Mouse (Mus musculus) common myeloid progenitor, adult 5-6 weeks (primary cell): ENCODE results near the gene Il6ra. TPM values are rescaled to one million over a fixed set of nuclear protein-coding genes. Genes with fewer than 3 reads are reported as not detected.

Experiments
- ATAC-seq: replicated peaks from 2 replicates; pipeline ENCODE4 v1.8.0; 2016; ENCODE audit warnings: low read depth, mild to moderate bottlenecking, moderate TSS enrichment, inconsistent platforms; ENCODE audit not compliant: poor library complexity, severe bottlenecking
- total RNA-seq: library from RNA; stranded (forward); fragments of 200-1000, 187-1606 nt; gene quantifications from 2 replicates; pipeline ENCODE4 v1.2.3, GENCODE M21; 2017

Il6ra gene
- 10.4 and 11.6 TPM in 2 replicates for total RNA-seq

DNA sequence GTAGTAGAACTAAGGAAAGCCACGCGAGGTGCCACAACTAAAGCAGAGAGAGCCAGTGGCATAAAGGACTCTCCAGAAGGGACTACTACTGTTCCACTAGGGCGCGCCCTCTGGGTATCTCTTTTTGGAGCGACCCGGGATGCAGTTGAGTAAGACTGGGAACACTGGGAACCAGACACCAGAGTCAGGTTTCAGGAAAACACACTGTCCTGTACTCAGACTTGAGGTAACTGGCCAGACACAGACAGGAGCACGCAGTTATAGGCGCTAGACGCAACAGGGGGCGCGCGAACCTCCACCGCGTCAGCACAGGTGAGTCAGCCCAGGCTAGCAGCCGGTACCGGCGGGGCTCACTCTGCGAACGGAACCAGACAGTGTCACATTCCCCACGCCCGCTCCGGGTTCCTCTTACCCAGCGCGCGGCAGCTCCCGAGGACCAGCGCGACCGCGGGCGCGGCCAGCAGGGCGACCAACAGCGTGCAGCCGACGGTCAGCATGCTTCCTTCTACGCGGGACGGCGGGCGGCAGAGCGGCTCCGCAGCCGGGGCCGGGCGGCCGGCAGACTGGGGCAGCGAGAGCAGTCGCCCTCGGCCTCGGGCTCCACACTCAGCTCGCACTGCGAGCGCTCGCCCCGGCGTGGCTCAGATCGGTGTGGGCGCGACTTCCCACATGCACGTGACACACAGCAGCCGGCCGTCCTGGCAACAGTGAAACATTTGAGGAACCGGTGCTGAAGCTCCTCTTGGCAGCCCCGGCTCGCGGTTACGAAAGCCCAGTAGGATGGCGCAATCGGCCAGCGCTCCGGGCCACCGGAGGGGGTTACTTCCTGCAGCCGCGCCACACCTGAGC lies at the start of gene Il6ra:
Gene Il6ra, minus strand, starts transcription at position 654 of the 849 bp plus-strand sequence.
- peak; percentile 73 for ATAC-seq

DNA sequence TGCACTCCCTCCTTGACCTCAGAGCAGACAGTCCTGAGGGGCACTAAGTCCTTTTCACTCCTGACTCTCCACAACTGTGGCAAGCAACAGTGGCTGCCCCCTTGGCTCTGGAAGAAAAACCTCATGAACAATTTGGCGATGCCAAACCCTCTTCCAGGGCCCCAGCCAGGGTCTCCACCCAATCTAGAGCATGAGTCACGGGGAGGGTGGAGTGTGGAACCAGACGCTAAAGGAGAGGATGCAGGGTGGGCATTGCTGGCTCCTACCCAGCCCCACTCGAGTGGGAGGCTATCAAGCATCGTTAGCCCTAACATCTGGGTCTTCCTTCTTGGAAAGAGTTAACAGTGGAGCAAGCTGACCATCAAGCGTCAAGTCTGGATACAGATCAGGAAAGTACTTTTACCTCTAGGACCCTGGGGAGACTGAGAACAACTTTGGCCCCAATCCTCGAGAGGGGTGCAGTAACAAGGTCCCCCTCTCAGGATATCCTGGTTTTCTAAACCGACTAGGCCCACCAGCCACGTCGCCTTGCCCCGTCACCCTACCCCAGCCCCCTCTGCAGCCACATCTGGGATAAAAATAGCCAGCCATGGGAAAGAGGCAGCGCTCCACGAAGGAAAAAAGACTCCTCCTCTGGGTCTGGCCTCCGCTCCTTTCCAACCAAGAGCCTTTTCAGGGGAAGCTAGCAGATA lies 49.2 kb upstream of the Il6ra start:
- ATAC-seq = no peak

DNA sequence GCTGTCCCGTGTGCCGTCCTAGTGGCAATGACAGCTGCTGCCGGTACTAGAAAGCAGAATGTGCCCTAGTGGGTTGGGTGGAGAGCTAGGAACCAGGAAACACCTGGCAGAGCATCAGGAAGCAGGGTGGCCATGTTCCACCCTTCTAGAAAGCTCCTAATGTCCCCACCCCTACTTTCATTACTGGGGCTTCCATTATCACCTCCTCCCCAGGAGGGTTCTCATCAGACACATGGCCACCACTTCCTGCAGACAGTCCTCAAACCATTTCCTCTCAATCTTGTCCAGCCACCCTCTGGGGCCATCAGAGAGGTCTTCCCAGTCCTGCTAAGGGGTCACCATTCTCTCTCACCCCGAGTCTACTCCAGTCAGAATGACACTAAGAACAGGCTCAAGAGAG lies 48.4 kb upstream of the Il6ra start:
- ATAC-seq = peak; percentile 40

DNA sequence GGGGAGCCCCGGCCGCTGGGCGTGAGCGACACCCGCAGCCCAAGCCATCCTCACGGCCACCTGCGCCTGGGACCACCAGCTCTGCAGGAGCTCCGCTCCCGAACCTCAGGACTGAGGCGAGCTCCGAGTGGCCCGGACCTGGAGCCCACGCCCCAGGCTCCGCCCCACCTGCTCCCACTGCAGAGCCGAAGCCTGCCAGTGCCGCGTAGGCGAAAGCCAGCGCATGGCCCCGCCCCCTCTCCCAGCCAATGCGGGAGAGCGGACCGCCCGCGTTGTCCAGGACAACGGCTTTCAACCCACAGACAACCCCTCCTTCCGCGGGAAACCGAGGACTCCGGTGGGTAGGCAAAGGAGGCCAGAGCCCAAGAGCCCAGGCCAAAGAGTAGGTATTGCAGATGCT lies 47.5 kb upstream of the Il6ra start:
- peak; percentile 73 for ATAC-seq

DNA sequence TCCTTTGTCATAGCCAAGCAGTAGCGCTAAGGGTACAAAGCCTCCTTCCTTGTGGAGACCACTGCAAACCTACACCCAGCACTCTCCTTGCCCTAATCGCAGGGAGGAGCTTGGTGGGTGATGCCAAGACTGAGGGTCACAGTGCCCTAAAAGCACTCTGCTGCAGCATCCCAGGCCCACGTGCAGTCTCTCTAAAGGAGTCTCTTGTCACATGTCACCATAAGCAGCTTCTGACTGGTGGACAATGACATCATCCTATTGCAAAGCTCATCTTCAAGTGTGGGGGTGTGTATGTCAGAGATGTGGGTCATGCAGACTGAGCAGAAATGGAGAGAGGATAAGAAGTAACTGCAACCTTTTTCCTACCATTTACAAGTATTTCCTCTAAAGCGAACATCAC lies 46.4 kb upstream of the Il6ra start:
- no peak for ATAC-seq

DNA sequence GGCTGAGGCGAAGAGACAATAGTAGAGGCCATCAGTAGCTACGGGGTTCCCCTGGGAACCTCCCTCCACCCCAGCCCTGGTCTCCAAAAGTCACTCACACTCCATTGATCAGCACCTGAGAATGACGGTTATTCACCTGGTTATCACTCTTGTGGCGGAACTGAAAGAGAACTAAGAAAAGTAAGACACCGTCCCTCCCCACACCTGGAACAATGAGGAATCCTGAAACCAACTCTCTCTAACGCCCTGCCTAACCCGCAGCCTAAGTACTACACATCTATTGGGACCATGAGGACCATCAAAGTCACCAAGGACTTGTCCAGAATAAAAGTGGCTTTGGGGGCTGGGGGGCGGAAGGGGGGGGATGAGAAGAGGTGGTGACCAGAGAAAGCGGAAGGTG lies 44.9 kb upstream of the Il6ra start:
- ATAC-seq = no peak

DNA sequence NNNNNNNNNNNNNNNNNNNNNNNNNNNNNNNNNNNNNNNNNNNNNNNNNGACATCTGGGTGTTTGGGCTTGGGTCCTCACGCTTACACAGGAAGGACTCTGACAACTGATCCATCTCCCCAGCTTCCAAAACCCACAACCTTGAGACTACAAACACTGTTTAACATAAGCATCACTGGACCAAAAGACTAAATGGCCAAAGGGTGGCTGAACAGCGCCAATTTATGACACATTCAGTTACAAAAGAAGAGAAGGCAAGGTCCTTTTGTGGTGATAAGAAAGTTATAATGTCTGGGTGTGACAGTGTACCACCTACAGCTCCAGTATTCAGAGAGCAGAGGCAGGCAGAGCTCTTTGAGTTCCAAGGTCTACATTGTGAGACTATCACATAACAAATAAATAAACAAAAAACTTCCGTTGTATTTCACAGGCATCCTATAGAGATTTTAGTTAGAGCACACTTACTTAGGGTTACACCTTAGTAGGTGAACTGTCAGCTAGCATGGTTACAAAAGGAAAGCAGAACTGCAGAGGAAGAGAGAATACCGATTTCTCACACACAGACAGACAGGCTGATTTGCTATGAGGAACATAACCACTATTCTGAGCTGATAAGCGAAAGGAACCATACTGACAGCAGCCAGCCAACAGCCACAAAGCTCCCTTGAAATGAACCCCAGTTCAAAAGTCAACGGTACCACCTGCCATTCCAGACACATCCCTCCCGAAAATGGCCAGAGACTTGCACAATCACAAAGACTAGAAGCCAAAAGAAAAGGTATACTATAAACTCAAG lies 43.4 kb upstream of the Il6ra start:
- no peak for ATAC-seq

DNA sequence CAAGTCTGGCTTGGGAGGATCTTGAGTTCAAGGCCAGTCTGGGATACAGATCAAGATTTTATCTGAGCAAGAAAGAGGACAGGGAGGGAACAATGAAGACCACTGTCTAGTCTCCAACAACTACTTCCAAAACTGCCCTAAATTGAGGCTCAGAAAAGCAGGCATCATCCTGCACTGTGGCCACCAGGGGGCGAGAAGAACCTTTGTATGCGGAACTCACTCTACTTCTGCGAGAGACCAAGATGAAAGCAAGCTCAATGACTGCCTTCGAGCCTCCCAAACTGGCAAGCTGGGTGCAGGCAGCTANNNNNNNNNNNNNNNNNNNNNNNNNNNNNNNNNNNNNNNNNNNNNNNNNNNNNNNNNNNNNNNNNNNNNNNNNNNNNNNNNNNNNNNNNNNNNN lies 40.4 kb upstream of the Il6ra start:
- ATAC-seq = peak; percentile 88

DNA sequence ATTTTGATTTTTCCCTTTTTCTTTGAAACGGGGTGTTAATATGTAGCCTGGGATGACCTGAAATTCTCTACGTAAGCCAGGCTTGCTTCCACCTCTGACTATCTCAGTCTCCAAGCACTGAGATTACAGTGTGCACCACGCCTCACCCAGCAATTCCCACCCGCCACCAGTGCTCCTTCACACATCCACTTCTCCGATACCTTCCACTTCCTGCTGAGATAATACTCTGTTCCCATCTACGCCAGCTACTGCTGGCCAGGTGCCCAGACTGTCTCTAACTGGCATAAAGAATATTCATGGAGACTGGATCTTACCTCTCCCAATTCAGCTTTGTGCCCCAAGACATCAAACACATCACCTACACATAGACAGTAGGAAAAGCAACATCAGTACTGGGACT lies 35.7 kb upstream of the Il6ra start:
- ATAC-seq = no peak

DNA sequence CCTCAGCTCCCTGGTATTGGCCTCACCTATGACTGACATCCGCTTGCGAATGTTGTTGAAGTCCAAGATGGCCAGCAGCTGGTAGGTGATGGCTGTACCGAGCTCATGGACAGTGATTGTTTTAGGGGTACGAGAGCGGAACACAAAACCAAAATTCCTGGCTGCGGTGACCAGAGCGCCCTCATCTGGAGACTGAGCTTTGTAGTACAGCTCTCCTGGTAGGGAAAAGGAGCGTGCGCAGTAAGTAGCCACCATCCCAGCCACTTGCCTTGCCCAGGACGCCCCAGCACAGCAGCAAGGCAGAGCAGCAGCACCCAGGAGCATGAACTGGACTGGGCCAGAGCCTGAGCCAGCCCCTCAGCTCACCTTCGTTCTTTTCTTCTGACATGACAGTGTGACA lies 35.0 kb upstream of the Il6ra start:
- no peak for ATAC-seq

DNA sequence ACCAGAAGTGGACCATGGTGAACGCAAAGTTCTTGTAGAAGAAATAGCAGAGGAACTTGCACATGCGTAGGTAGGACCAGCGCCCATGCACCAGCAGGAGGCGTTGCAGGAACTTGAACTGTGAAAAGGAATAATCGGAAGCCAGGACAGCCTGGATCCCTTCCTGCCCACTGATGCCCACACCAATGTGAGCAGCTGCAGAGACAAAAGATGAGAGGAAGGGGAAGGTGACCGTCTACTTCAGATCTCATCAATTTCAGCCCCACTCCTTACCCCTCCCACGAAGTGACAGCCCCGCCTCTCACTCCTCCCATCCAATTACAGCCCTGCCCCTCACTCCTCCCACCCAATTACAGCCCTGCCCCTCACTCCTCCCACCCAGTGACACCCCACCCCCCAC lies 32.0 kb upstream of the Il6ra start:
- no peak for ATAC-seq

DNA sequence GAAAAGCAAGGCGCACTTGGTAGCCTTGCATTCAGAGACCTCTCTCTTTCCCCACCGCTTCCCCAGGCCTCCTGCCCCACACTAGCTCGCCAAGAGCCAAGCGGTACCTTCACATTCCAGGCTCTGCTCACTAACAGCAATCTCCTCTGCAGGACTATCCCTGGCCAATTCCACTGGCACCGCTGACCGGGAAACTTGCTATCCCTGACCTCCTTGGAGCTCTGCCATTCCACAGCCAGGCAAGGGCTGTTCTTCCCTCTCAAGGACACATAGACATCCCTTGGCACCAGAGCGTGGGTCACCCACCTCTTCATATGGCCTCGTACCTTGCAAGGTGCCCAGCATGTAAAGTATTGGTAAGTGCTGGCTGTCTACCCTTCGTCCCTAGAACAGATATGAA lies 29.9 kb upstream of the Il6ra start:
- ATAC-seq = no peak

DNA sequence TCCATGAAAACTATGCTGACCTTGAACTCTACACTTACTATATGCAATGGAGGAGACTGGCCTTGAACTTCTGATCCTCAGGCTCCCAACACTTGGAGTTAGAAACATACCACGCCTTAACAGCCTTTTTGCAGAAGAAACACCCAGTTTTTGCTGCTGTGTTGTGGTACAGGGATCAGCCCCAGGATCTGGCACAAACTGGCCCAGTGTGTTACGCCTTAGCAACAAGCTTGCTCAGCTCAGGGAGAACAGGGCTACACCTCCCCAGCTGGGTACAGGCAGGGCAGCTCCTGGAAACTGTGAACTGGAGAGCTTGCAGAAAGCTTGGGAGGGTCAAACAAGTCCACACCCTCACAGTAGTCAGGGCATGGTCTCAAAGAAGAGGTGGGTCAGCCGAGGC lies 23.5 kb upstream of the Il6ra start:
- ATAC-seq = no peak

DNA sequence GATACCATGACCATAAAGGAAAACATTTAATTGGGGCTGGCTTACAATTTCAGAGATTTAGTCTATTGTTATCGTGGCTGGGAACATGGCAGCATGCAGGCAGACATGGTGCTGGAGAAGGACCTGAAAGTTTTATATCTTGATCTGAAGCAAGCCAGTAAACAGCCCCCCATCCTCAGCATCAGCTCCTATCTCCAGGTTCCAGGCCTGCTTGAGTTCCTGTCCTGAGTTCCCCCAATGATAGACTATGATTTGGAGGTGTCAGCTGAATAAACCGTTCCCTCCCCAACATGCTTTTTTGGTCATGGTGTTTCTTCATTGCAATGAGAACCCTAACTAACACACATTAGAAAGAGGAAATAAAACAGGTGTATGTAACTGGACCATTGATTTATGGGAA lies 19.9 kb upstream of the Il6ra start:
- no peak for ATAC-seq

DNA sequence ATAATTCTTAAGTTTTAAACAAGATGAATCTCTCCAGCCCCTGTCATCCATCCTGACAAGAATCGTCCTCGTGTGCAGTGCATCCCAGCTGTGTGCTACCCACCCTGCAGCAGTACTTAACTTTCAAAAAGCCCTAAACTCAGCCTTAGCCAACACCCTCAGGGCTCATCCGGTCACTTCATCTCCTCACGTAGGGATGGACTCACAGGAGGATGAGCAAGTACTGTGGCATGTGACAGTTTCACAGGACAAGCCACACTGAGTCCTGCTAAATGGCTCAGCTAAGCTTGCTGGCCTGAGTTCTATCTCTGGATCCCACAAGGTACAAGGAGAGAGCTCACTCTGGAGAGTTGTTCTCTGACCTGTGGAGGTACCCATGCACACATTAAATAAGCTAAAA lies 16.0 kb upstream of the Il6ra start:
- no peak for ATAC-seq

DNA sequence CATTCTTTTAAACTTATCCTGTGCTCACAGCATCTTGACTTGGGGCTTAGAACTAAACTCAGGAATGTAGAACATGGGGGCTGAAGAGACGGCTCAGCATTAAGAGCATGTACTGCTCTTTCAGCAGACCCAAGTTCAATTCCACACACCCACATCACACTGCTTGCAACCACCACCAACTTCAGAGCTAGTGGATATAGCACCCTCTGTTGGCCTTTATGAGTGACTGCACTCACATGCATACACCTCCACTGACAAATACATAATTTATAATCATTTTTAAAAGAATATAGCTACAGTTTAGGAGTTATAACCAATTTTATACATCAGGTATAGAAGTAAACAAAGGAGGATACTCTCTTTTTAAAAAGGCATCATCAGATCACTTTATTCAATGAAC lies 13.4 kb upstream of the Il6ra start:
- ATAC-seq = no peak

DNA sequence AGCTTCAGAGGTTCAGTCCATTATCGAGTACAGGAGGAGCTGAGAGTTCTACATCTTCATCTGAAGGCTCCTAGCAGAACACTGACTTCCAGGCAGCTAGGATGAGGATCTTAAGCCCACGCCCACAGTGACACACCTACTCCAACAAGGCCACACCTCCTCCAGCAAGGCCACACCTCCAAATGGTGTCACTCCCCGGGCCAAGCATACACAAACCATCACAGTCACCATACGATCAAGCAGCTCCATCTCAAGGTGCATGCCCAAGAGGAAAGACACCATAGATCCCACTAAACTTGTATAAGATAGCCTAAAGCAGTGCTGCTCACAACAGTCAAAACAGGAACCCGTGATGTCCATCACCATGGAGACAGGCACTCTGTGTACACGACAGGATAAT lies 7.7 kb upstream of the Il6ra start:
- no peak for ATAC-seq

DNA sequence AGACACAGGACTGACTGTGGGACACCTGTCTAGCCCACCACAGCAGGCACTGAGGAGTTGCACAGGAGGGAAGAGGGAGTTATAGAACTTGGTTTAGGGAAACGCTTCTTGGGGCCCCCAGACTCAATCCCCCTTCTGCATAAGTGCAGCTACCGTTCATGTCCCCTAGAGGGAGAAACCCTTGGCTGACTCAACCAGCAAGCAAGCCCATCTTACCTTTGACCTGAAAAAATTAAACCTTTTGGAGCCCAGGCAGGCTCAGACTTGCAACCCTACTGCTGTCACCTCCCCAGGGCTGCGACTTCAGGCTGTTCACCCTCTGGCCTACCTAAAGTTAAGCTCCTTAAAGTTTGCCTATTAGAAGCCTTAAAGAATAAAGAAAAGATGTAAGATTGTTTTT lies 4.4 kb upstream of the Il6ra start:
- no peak for ATAC-seq

DNA sequence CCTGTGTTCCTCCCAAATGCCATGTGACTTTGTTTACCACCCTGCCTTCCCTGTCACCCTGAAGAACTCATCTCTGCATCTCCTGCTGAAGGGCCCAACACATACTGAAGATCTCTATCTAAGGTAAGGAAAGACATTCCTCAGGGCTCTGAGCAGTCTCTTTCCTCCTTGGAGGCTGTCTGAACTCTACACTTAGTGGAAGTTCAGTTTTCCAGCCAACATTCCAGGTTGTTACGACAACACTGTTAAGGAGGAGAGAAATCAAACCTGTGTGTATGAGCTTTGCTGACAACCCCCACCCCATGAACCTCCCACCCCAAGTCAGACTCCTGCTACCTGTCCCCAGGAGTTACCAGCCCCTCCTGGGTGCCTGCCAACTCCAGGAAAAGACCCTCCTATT lies 3.6 kb upstream of the Il6ra start:
- no peak for ATAC-seq

DNA sequence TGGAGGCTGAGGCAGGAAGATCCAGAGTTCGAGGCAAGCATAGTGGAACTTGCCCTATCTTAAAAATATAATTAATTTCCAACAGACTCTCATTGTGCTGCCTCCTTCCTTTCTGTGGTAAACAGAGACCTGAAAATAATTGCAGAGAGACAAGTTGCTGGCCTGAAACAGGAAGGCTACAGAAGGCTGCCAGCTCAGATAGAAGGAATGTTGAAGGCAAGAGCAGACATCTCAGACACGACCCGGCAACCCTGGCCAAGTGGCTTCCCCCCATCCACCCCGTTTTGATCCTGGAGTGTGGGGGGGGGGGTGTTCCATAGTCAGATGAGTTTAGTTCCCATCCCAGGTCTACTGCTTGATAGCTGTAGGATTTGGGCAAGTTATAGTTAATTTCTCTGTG lies 1.7 kb upstream of the Il6ra start:
- peak; percentile 13; the same call in 1 of the 2 replicates for ATAC-seq

DNA sequence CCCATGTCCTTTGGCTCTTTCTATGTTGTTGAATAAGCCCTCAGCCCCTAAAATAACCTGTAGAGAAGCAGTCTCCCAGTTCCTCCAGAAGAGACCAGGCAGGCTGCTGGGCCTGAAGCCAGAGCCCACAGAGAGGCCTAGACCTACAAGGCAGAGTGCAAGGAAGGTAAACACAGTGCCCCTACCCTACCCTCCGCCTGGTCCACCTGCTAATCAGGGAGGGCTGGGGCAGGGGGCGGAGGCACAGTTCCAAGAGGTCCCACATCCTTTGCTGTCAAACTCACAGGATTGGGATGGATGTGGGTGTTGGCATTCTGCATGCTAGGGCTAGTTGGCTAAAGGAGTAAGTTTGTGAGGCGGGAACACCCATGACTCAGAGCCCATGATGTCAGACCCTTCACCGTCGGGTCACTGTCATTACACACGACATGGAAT lies 871 bp downstream of the Il6ra start:
- peak; percentile 5; the same call in 1 of the 2 replicates for ATAC-seq
